Mouse (Mus musculus): ENCODE measurements around the gene Dnttip1.

DNA sequence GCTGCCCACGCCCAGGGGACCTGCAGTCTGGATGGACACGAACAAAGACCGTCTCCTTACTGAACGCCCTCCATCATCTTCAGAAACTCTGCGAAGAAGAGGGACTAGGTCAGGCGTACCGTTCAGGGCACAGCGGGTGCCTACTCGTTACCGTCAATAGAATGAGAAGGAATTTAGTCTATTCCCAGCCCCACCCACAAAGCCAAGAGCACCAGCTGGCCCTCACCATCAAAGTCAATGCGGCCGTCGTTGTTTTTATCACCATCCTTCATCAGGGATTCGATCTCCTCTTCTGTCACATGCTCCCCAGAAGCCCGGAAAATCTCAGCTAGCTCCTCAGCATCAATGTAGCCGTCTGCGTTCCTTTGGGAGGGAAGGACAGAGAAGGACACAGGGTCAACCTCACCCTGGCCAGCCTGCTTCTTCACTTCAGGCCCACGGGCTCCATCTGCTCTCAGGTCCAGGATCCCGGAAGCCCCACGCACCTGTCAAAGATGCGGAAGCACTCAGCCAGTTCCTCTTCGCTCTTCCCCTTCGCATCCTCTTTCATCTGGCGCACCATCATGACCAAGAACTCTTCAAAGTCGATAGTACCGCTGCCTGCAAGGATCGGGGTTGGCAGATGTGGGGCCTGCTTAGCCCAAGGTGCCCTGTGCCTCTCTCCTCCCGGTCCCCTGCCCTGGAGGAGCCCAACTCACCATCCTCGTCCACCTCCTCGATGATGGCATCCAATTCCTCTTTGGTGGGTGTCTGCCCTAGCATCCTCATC, 31.6 kb downstream of the Dnttip1 start:
- TF ChIP-seq ETS1 (conservative IDR thresholded peaks at IDR 0.05; ENCODE audit: low read depth, low read length) (no peak), ZC3H11A (IDR thresholded peaks at IDR 0.05; ENCODE audit: low read depth, low read length) (no peak), RCOR1 (conservative IDR thresholded peaks at IDR 0.05; ENCODE audit: low read depth, low read length) (no peak), TCF12 (IDR thresholded peaks at IDR 0.05; ENCODE audit: low read depth, low read length) (no peak), HCFC1 (IDR thresholded peaks at IDR 0.05; ENCODE audit: low read depth, low read length) (no peak), BHLHE40 (IDR thresholded peaks at IDR 0.05; ENCODE audit: low read depth, low read length) (no peak), CTCF (conservative IDR thresholded peaks at IDR 0.05 in 1 of 2, IDR thresholded peaks at IDR 0.05 in 1 of 2; ENCODE audit: low read depth in 2 of 2, low read length in 2 of 2) (no peak), MAX (IDR thresholded peaks at IDR 0.05; ENCODE audit: low read length) (no peak), E2F4 (IDR thresholded peaks at IDR 0.05; ENCODE audit: insufficient replicate concordance, low read depth, low read length) (no peak)
